In the genomic region with DNA sequence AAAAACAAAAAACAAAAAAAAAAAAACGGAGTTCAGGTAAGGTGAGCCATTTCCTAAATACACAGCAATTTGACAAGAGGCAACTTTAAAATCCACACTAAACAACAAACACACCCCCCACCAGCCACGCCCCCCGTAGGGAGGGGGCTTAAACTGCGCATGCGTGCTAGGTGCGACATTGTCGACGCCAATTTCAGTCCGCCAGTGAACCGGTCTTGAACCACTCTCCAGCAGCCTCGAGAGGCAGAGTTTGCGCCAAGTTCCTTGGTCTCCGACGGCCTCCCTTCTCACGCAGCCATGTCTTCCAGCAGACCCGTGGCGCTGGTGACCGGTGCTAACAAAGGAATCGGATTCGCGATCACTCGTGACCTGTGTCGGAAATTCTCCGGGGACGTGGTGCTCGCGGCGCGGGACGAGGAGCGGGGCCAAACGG, we compare ENCODE assay signal across 8 mouse cellular contexts. TPM values are rescaled to one million over a fixed set of nuclear protein-coding genes. Genes with fewer than 3 reads are reported as not detected.
DNase-seq lines count a peak whose midpoint lies in the region; ATAC-seq and TF ChIP-seq lines count a peak whose summit lies in the region.

No protein-coding gene starts in this region.

- no peak for TF ChIP-seq EP300 in heart, postnatal 0 days (IDR thresholded peaks at IDR 0.05; ENCODE audit: low read depth)
- no peak for TF ChIP-seq EP300 in stomach, postnatal 0 days (optimal IDR thresholded peaks at IDR 0.05)

- WGBS in forebrain, embryonic 11.5 days: under 1% methylated on average over 32 of the region's 32 CpGs
- WGBS in heart, postnatal 0 days: under 1% methylated on average over 32 of the region's 32 CpGs
- 0% methylated on average over 32 of the region's 32 CpGs for WGBS in liver, embryonic 16.5 days (ENCODE audit: insufficient replicate concordance)
- under 1% methylated on average over 32 of the region's 32 CpGs for WGBS in neural tube, embryonic 12.5 days
- under 1% methylated on average over 32 of the region's 32 CpGs for WGBS in stomach, postnatal 0 days

- no peaks in the 10 kb centered on the region for H3K9me3 ChIP-seq in forebrain, embryonic 11.5 days (ENCODE audit: control insufficient read depth, low read length)
- H3K9me3 ChIP-seq in heart, postnatal 0 days (replicated peaks; ENCODE audit: control insufficient read depth, low read length): no peaks in the 10 kb centered on the region
- H3K9me3 ChIP-seq in liver, embryonic 16.5 days (replicated peaks; ENCODE audit: control insufficient read depth, low read length): no peaks in the 10 kb centered on the region
- H3K9me3 ChIP-seq in neural tube, embryonic 12.5 days: no peaks in the 10 kb centered on the region
- no peaks in the 10 kb centered on the region for H3K9me3 ChIP-seq in stomach, postnatal 0 days (ENCODE audit: control insufficient read depth, low read length)

- peak overlapping the region; percentile 78 for H3K9ac ChIP-seq in forebrain, embryonic 11.5 days (ENCODE audit: low read length)
- peak overlapping the region; percentile 61 for H3K9ac ChIP-seq in heart, postnatal 0 days (replicated peaks; ENCODE audit: low read depth, low read length)
- H3K9ac ChIP-seq in liver, embryonic 16.5 days (ENCODE audit: low read depth, low read length): peak overlapping the region; percentile 75
- peak overlapping the region; percentile 77 for H3K9ac ChIP-seq in neural tube, embryonic 12.5 days
- peak overlapping the region; percentile 82 for H3K9ac ChIP-seq in stomach, postnatal 0 days (ENCODE audit: low read length)

- H3K4me3 ChIP-seq in forebrain, embryonic 11.5 days (ENCODE audit: low read depth, low read length): peak overlapping the region; percentile 56
- peak overlapping the region; percentile 58 for H3K4me3 ChIP-seq in heart, postnatal 0 days (ENCODE audit: low read depth, low read length)
- peak overlapping the region; percentile 69 for H3K4me3 ChIP-seq in liver, embryonic 16.5 days (ENCODE audit: low read depth, low read length)
- peak overlapping the region; percentile 68 for H3K4me3 ChIP-seq in neural tube, embryonic 12.5 days
- peak overlapping the region; percentile 67 for H3K4me3 ChIP-seq in stomach, postnatal 0 days (ENCODE audit: low read depth, low read length)

- peak; percentile 49; the same call in 1 of the 2 replicates for ATAC-seq in forebrain, embryonic 11.5 days (replicated peaks; ENCODE audit: low FRiP score)
- ATAC-seq in heart, postnatal 0 days (ENCODE audit: insufficient read depth, low read depth): peak; percentile 52; the same call in 1 of the 2 replicates
- peak; percentile 39 for ATAC-seq in liver, embryonic 16.5 days (ENCODE audit: low read depth)
- peak; percentile 17 for ATAC-seq in neural tube, embryonic 12.5 days (ENCODE audit: low FRiP score, low read depth)
- peak; percentile 47 for ATAC-seq in stomach, postnatal 0 days (ENCODE audit: low FRiP score, low TSS enrichment)

- DNase-seq in CD8-positive naive resting alpha-beta T cell, adult 2 months (ENCODE audit: low read depth in 2 of 2, low spot score in 2 of 2): peak; percentile 82 to 91
- DNase-seq in c-Kit-negative CD71-positive TER-119-positive erythroid progenitor cells, embryonic 14.5 days (ENCODE audit: low read depth, low spot score): peak; percentile 61
- DNase-seq in forebrain, embryonic 11.5 days (ENCODE audit: low spot score): peak; percentile 91
- DNase-seq in heart, postnatal 0 days (ENCODE audit: low spot score): peak; percentile 77
- DNase-seq in kidney, postnatal 36 days: peak; percentile 87 to 91
- peak; percentile 92 for DNase-seq in stomach, postnatal 0 days (ENCODE audit: low spot score)

- H3K4me1 ChIP-seq in forebrain, embryonic 11.5 days (replicated peaks; ENCODE audit: control insufficient read depth, insufficient read depth, low read length): no peaks in the 10 kb centered on the region
- H3K4me1 ChIP-seq in heart, postnatal 0 days (ENCODE audit: control insufficient read depth, insufficient read depth): peaks cover 14% of the 10 kb centered on the region
- H3K4me1 ChIP-seq in liver, embryonic 16.5 days (ENCODE audit: control insufficient read depth, low read depth, low read length): peaks cover 14% of the 10 kb centered on the region
- H3K4me1 ChIP-seq in neural tube, embryonic 12.5 days: peaks cover 15% of the 10 kb centered on the region
- H3K4me1 ChIP-seq in stomach, postnatal 0 days (replicated peaks; ENCODE audit: control insufficient read depth, insufficient read depth): no peaks in the 10 kb centered on the region

- TF ChIP-seq CTCF in heart, postnatal 0 days (IDR thresholded peaks at IDR 0.05; ENCODE audit: low read depth): no peak
- peak; percentile 17; the same call in 1 of the 2 replicates for TF ChIP-seq CTCF in stomach, postnatal 0 days (IDR thresholded peaks at IDR 0.05; ENCODE audit: low read depth)

- no peak overlapping the region for H3K27ac ChIP-seq in forebrain, embryonic 11.5 days (ENCODE audit: low read depth, low read length)
- H3K27ac ChIP-seq in heart, postnatal 0 days (ENCODE audit: low read depth): peak overlapping the region; percentile 36; the same call in 1 of the 2 replicates
- no peak overlapping the region for H3K27ac ChIP-seq in liver, embryonic 16.5 days (ENCODE audit: low read length)
- H3K27ac ChIP-seq in neural tube, embryonic 12.5 days: no peak overlapping the region
- H3K27ac ChIP-seq in stomach, postnatal 0 days (replicated peaks): peak overlapping the region; percentile 89

- no peaks in the 10 kb centered on the region for H3K36me3 ChIP-seq in forebrain, embryonic 11.5 days (ENCODE audit: control insufficient read depth, insufficient read depth, low read length)
- H3K36me3 ChIP-seq in heart, postnatal 0 days (replicated peaks; ENCODE audit: control insufficient read depth, insufficient read depth, low read length): 0 out of 2 replicates have a peak, but pooled peaks cover 4% of the 10 kb centered on the region
- H3K36me3 ChIP-seq in liver, embryonic 16.5 days (ENCODE audit: control insufficient read depth, insufficient read depth): no peaks in the 10 kb centered on the region
- peaks cover 3% of the 10 kb centered on the region; the same call in 1 of the 2 replicates for H3K36me3 ChIP-seq in neural tube, embryonic 12.5 days
- no peaks in the 10 kb centered on the region; the same call in 1 of the 2 replicates for H3K36me3 ChIP-seq in stomach, postnatal 0 days (ENCODE audit: control insufficient read depth, insufficient read depth, low read length)

- H3K4me2 ChIP-seq in forebrain, embryonic 11.5 days (ENCODE audit: low read depth, low read length, severe bottlenecking): peak overlapping the region; percentile 85
- peak overlapping the region; percentile 75 for H3K4me2 ChIP-seq in heart, postnatal 0 days (ENCODE audit: low read depth, low read length)
- H3K4me2 ChIP-seq in liver, embryonic 16.5 days (ENCODE audit: low read depth, low read length): peak overlapping the region; percentile 95
- peak overlapping the region; percentile 86 for H3K4me2 ChIP-seq in neural tube, embryonic 12.5 days (replicated peaks)
- peak overlapping the region; percentile 87 for H3K4me2 ChIP-seq in stomach, postnatal 0 days (replicated peaks; ENCODE audit: low read depth)

- no peaks in the 10 kb centered on the region for H3K27me3 ChIP-seq in forebrain, embryonic 11.5 days (ENCODE audit: control insufficient read depth, insufficient read depth, low read length)
- no peaks in the 10 kb centered on the region for H3K27me3 ChIP-seq in heart, postnatal 0 days (ENCODE audit: control insufficient read depth, insufficient read depth, low read length)
- no peaks in the 10 kb centered on the region; the same call in 1 of the 2 replicates for H3K27me3 ChIP-seq in liver, embryonic 16.5 days (ENCODE audit: control insufficient read depth, insufficient read depth, low read depth, low read length)
- H3K27me3 ChIP-seq in neural tube, embryonic 12.5 days (replicated peaks): no peaks in the 10 kb centered on the region
- H3K27me3 ChIP-seq in stomach, postnatal 0 days (ENCODE audit: control insufficient read depth, insufficient read depth, low read length): no peaks in the 10 kb centered on the region

RNA-seq across cellular contexts. Expression of a gene that starts 2.0 kb away (rescaled TPM):
- polyA plus RNA-seq in forebrain, embryonic 11.5 days (2014; fragmentation: Nextera tagmentation; extraction: Ambion mirVana): 90.6 and 92.5 TPM in 2 replicates
- total RNA-seq in heart, postnatal 0 days (2014; rRNA removed; ENCODE audit: low replicate concordance): 17.2 and 55.5 TPM in 2 replicates
- polyA plus RNA-seq in heart, postnatal 0 days (2015; fragmentation: Nextera tagmentation; extraction: Ambion mirVana): 54.5 and 56.1 TPM in 2 replicates
- polyA plus RNA-seq in liver, embryonic 16.5 days (2015; fragmentation: Nextera tagmentation; extraction: Ambion mirVana): 22.8 and 25.9 TPM in 2 replicates
- polyA plus RNA-seq in neural tube, embryonic 12.5 days (2016; fragmentation: Nextera tagmentation; extraction: Ambion mirVana): 125 and 126 TPM in 2 replicates
- 411 and 426 TPM in 2 replicates for polyA plus RNA-seq in stomach, postnatal 0 days (2015; fragmentation: Nextera tagmentation; extraction: Ambion mirVana)

RNA-seq across cellular contexts. Expression of a gene that starts 3.8 kb away (rescaled TPM):
- 12.0 and 15.9 TPM in 2 replicates for polyA plus RNA-seq in forebrain, embryonic 11.5 days (2014; fragmentation: Nextera tagmentation; extraction: Ambion mirVana)
- total RNA-seq in heart, postnatal 0 days (2014; rRNA removed; ENCODE audit: low replicate concordance): 3.2 and 5.3 TPM in 2 replicates
- 3.7 TPM in 2 replicates for polyA plus RNA-seq in heart, postnatal 0 days (2015; fragmentation: Nextera tagmentation; extraction: Ambion mirVana)
- 3.9 and 4.3 TPM in 2 replicates for polyA plus RNA-seq in liver, embryonic 16.5 days (2015; fragmentation: Nextera tagmentation; extraction: Ambion mirVana)
- polyA plus RNA-seq in neural tube, embryonic 12.5 days (2016; fragmentation: Nextera tagmentation; extraction: Ambion mirVana): 14.3 and 14.4 TPM in 2 replicates
- 20.9 and 24.7 TPM in 2 replicates for polyA plus RNA-seq in stomach, postnatal 0 days (2015; fragmentation: Nextera tagmentation; extraction: Ambion mirVana)

RNA-seq across cellular contexts. Expression of a gene that starts 20.2 kb away (rescaled TPM):
- not detected in 2 replicates for polyA plus RNA-seq in forebrain, embryonic 11.5 days (2014; fragmentation: Nextera tagmentation; extraction: Ambion mirVana)
- not detected in 2 replicates for total RNA-seq in heart, postnatal 0 days (2014; rRNA removed; ENCODE audit: low replicate concordance)
- not detected in 2 replicates for polyA plus RNA-seq in heart, postnatal 0 days (2015; fragmentation: Nextera tagmentation; extraction: Ambion mirVana)
- not detected in 2 replicates for polyA plus RNA-seq in liver, embryonic 16.5 days (2015; fragmentation: Nextera tagmentation; extraction: Ambion mirVana)
- not detected in 2 replicates for polyA plus RNA-seq in neural tube, embryonic 12.5 days (2016; fragmentation: Nextera tagmentation; extraction: Ambion mirVana)
- polyA plus RNA-seq in stomach, postnatal 0 days (2015; fragmentation: Nextera tagmentation; extraction: Ambion mirVana): 7.7 and 8.0 TPM in 2 replicates

Comparison
In these comparisons a context has a peak if more than half of its experiments do, and no peak if none do; other contexts are left out.
1. H3K27ac ChIP-seq: peak in heart, postnatal 0 days (single experiment) and stomach, postnatal 0 days (single experiment); none in forebrain, embryonic 11.5 days (single experiment), liver, embryonic 16.5 days (single experiment) and neural tube, embryonic 12.5 days (single experiment).
2. Peak in every context shown above with its lines, with median percentiles within 50 percentile points of each other: DNase-seq, ATAC-seq, H3K4me2 ChIP-seq, H3K4me3 ChIP-seq and H3K9ac ChIP-seq.